ENCODE assay signal across 13 mouse cellular contexts in genomic region chr2:161033141-161033540, GRCm38 (mm10).
"Had no signal": no experiment of that assay in that cellular context is flagged by ENCODE, and none has a peak within 500 bp of the region (broad histone marks: within the 10 kb centered on the region; RNA-seq: fewer than 3 reads in every experiment).

No protein-coding gene starts in this region.

- H3K9me3 ChIP-seq: limb, embryonic 10.5 days; liver, embryonic 13.5 days; midbrain, embryonic 10.5 days; neural tube, embryonic 15.5 days had no signal

- H3K4me1 ChIP-seq: limb, embryonic 10.5 days; liver, embryonic 13.5 days; midbrain, embryonic 10.5 days; neural tube, embryonic 15.5 days had no signal

- H3K4me2 ChIP-seq: liver, embryonic 13.5 days; neural tube, embryonic 15.5 days had no signal

- DNase-seq: liver, embryonic 13.5 days; liver, postnatal 0 days; right cerebral cortex, adult 18-20 months; right cerebral cortex, postnatal 25 days; thymus, adult 2 months; thymus, postnatal 36 days had no signal

- H3K27ac ChIP-seq: left cerebral cortex, adult 2 months; limb, embryonic 10.5 days; liver, embryonic 13.5 days; midbrain, embryonic 10.5 days; neural tube, embryonic 15.5 days had no signal

- H3K27me3 ChIP-seq: liver, embryonic 13.5 days; neural tube, embryonic 15.5 days had no signal

- H3K4me3 ChIP-seq: left cerebral cortex, adult 2 months; limb, embryonic 10.5 days; liver, embryonic 13.5 days; midbrain, embryonic 10.5 days; myocyte; neural tube, embryonic 15.5 days had no signal

- H3K9ac ChIP-seq: liver, embryonic 13.5 days; liver, postnatal 0 days; neural tube, embryonic 15.5 days had no signal

- ATAC-seq: inflammation-experienced regulatory T-cells, adult 6 months; intestine, postnatal 0 days; liver, postnatal 0 days had no signal
